Mouse (Mus musculus) embryo, embryonic 10.5 days (tissue): ENCODE measurements at regions not wholly inside any gene's neighbourhood (a gene's known extent, or its start where the extent isn't known, plus 50 kb on each side); places are given as distances from the start of the nearest gene placed in this dataset.

ENCODE experiments used
- DNase-seq: peaks from one replicate; pipeline ENCODE4 v3.0.0-alpha.2; 2015; ENCODE audit warnings: low spot score

DNA sequence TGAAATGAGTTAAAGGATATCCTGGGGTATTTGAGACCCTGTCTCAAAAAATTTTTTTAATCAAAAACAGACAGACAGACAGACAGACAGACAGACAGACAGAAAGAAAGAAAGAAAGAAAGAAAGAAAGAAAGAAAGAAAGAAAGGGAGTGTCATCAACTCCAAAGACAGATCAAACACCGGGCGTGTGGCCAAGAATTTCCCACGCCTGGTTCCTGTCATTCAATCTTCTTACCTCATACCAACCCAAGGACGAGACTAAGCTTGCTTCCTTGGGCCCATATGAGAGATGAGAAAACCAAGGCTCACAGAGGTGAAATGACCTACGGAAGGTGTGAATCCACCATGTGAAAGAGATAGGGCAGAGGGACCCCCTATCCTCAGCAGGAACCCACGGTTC, 530.7 kb upstream of the Tbx3 start:
- no peak for DNase-seq

DNA sequence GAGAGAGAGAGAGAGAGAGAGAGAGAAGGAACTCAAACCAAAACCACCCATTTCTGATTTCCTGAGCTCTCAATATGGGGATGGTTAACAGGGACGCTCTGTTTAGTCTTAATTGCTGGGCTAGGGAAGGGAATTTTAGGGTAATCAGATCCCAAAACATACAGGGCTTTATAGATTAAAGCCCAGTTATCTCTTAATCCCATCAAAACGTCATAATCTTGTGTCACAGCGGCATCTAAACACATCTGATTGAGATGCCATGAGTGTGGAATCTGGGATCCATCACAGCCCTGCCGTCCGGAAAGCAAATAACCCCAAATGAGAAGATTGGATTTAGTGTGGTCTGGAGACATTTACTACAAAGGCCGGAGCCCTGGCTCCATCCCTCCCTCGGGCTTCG, 527.1 kb upstream of the Tbx3 start:
- DNase-seq = no peak

DNA sequence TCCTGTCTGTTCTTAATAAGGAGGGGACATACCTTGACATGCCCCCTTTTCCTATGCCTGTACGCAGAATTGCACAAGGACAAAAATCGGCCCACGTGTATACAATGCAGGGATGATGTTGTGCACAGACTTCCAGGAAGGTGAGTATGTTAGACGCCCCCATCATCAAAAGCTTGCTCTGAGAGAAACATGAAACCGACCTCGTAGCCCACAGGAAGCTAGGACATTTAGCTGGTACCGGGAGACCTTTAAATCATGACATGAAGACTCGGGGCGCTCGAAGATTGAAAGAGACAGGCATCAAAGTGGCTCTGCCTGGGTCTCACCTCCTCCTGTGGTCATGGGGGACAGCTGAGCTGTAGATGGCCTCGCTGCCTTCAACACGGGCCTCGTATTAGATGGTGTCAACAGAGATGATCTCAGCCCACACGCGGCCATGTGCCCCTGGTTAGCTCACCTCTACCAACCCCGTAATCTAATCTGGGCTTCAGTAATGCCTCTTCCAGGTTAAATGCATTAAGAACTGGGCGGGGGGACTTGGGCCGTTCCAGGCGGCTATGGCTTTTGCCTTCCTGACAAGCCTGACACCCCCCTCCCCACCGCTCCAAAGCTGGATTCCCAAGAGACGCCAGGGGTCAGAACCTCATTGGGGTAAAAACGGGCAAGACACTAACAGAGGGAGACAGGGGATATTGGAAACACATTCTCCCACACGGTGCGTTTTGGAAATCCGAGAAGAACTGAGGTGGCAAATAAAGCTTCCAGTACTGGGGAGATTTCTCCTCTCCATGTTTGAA, 520.9 kb upstream of the Tbx3 start:
- DNase-seq = peak; percentile 57

DNA sequence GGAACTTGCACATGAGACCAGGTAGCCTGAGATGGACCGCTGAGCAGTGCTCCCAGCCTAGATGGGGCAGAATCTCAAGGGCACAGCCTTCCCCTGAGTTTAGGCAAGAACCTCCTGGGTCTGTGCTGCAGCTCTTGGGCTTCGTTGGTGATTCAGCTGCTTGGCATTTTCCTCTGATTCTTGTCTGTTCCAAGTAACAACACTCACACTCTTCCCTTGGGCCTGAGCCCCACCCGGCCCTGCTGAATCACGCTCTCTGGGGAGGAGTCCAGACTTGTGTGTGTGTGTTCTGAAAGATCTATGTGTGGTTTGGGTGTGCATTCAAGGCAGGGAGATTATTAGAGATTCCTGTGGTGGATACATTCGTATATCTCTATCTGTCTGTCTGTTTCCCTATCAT, 517.4 kb upstream of the Tbx3 start:
- DNase-seq = no peak

DNA sequence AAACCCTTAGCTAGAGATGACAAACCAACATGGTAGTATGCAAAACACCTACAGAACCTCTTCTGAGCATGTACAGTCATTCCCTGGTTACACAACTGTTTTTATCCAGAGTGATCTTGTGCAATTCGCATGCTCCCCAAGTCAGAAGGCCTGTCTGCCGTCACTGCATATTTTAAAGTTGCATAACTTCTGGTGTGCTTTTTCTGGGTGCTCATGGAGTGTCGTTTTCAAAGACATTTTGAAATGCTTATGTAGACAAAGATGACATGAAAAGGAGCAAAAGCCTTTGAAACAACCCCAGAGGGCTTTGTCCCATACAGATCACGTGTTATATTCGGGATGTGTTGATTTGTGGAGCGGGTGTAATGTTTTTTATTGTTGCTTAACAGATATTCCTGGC, 513.8 kb upstream of the Tbx3 start:
- DNase-seq = no peak

DNA sequence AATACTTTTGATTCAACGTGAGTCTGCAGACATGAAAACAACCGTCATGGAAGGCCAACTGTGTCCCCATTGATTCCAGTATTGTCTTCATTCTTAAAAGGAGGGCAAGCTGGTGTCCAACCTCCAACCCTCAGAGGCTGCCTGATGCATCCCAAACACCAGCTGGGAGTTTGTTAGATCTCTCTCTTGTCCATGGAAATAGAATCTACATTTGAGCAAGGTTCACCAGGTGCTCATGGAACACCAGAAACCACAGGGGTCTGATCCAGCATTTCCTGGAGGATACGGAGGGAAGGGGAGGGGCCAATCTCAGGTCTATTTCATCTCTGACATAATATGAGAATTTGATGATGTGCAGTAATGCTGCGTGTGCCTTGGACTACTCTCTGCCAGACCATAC, 512.3 kb upstream of the Tbx3 start:
- no peak for DNase-seq

DNA sequence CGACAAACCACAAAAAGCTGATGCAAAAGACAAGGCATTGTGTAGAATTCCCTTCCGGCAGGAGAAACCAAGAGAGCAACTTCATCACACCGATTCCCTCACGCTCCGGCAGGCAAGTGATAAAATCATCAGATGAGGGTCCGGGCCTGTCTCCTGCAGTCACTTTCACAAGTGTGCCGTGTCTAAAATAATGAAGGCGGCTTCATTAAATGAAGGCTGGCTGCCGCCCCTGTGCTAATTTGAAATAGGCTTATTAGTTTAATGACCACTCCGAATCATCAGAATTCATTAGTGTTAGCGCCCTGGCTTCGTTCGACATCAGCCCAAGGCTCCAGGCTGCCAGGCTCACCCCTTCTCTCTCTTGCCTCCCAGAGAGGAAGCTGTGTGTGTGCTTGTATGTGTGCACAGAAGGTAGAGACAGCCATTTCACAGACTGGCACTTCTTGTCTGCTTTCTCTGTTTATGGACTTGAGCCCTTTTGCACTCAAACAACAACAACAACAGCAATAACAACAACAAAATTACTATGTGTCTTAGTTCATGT, 508.3 kb upstream of the Tbx3 start:
- DNase-seq = no peak

DNA sequence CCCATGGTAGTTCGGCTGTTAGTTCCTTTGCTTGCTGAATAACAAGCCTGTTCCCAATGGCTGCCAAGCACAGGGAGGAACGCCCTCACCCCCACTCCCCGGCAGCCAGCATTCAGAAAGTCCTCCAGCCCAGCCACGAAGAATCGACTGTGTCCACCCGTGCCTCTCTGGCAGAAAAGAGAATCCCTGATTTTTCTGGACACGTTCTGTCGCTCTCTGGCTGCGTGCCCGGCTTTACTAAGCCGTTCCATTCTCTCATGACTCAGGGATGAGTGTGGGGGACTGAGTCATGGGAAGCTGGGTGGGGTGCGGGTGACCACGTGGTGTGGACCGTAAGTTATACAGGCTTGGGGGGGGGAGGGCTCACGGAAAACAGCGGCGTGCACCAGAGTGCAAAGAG, 502.8 kb upstream of the Tbx3 start:
- DNase-seq = no peak

DNA sequence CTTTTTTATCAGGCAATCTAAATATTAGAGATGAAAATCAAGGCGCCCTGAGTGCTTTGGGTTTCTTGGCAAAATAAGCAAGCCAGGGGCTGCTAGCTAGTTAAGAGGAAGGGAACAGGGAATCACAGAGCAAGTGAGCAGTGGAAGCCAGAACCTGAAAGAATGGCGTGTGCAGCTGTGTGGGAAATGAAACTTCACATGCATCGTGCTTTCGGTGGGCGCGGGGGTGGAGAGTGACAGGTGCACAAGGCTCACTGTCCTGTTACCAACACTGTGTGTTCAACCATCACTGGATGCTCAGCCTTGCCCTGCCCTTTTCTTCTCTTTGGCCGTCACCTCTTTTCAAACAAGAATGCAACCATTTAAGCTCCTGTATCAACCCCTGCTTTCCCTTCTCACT, 501.2 kb upstream of the Tbx3 start:
- no peak for DNase-seq

DNA sequence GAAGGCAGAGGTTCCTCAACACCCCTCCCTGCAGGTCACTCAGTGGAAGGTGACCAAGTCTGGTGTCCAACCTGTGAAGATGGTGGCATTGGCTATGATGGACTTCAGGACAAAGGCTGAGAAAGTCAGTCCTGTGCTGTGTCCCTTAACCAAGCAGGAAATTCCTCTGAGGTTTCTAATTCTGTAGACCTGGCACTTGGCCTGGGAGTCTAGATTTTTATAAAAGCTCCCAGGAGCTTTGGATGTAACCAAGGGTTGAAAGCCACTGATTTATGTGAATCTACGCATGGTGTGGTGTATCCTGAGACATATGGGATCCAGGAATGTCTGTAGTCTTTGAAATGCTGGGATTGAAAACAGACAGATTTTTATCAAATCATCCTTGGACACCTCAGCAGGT, 498.8 kb upstream of the Tbx3 start:
- no peak for DNase-seq

DNA sequence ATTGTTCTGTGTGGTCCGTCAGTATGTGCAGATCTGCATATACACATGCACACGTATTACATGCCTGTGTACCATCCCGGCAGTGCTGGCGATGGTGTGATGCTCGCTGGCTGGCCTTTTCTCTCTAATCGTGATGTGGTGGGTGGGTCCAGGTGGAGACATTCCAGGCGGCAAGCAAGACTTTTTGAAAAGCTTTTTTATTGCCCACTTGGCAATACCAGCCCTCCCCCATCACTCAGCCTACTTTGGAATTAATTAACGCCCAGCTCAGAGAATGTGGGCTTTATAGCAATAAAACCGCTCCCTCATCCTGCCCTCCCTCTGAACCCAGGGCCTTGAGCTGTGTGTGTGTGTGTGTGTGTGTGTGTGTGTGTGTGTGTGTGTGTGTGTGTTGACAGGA, 491.7 kb upstream of the Tbx3 start:
- peak; percentile 23 for DNase-seq

DNA sequence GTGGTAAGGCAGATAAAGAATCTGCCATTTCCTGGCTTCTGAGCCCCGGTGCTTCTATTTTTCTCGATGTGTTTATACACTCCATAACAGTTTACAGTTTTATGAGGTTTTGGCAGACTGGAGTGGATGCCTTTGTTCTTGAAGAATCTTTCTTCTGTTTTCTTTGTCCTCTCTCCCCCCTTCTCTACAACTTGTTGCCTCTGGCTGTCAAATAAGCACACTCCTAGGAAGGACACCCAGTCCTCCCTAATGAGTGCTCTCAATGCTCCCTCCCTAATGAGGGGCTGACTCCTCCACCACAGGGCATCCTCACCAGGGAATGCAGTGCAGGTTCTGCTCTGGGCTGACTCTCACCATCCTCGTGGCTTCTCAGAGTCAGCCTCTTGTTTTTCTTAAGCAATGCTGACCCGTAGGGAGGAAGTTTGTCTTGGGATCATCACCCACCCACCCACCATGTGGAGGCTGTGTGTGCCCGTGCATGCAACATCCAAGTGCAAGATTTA, 486.9 kb upstream of the Tbx3 start:
- no peak for DNase-seq

DNA sequence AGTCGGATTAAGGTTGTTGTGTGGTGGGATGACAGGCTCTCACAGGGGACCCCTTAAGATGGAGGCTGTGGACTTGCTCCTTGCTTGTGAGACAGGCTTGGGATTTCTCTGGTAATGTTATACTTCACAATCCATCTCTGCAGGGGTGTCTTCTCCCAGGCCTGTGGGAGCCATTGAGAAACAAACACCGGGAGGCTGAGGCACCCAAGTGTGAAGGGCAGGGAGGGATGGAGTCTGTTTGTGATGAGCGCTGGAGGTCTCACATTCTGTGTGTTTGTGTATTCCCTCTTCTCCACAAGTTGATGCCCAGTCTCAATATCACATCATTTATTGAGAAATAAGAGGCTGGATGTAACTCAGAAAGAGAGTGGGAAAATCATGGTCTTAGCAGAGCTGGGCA, 483.9 kb upstream of the Tbx3 start:
- no peak for DNase-seq

DNA sequence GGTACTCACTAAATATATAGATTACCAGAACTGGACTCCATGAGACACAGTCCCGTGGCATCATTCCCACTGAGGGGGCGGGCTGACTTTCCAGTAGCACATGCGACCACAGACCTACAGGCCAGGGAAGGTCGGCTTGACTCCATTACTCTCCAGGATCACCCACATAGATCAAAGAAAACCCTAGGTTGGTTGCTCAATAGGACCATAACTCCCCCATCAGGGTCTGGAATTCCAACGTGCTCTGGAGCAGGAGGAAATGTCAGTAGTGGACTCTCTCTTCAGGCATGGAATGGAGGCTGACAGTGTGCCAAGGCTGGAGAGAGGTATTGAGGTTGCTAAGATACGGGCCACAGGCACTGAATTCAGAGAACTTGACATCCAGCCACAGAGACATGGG, 482.0 kb upstream of the Tbx3 start:
- DNase-seq = peak; percentile 44

DNA sequence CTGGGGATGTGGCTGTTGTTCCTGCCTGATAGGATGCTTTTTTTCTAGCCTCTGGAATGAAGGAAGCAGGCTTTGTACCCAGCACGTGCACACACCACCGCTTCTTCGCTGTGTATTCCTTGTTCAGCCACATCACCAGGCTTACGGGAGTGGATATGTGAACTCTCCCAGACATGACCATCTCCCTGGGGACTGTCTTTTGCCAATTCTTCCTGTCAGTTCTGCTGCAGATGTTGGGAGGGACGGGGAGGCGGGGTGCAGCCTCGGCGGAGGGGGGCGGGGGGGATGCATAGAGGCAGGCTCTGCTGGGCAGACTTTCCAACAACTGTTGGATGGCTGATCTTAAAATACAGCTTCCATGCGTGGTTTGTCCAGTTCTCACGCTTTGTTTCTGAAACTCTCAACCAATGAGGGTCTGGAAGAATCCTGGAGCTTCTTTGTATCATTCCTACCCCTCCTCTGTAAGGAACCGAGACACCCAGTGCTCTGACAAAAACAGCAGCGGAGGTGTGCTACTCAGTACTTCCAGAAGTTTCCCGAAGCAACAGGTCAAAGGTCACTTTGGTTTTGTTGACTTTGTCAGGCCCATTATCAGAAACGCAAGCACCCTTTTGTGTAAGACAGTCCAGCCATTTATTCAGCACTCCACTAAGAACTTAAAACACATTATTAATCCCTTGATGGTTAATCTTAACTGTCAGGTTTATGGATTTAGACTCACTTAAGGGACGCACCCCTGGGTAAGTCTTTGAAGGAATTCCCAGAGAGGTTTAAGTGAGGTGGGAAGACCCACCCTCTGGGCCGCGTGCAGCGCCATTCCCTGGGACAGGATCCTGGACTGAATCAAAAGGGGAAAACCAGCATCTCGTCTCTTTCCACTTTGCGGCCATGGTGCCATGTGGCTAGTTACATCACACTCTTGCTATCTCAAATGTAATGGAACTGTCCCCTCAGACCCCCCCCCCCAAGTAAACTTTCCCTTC, 476.5 kb upstream of the Tbx3 start:
- DNase-seq = peak; percentile 27

DNA sequence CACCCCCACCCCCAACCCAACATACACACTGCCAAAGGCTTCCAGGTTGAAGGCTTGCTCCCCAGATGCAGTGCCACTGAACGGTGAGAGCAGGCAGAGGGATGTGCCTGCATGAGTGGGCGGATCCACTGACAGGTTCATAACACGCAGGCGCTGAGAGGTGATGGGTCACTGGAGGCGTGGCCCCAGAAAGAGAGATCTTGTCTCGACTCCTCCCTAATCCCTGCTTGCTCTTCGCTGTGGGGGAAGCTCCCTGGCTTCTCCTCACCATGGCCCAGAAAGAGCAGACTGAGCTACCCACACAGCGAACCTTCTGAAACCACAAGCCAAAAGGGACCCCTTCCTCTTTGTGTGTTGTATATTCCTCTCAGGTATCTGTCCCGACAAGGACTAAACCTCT, 470.6 kb upstream of the Tbx3 start:
- no peak for DNase-seq

DNA sequence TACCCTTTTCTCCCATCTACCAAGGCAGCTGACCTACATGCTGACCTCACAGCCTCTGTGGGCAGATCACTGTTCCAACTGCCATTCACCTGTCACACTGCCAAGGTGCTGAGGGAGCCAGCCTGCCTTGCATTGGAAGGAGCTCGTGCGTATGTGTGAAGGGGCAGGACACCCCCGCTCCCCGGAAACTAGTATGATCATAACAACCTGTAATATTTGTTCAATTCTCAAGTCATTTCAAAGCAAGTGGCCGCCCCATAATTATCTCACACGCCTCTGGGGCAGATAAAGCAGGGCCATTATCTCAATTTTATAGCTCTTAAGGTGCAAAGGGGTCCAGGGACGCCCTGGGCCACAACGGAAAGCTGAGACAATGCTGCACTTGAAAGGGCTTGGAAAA, 469.2 kb upstream of the Tbx3 start:
- DNase-seq = no peak

DNA sequence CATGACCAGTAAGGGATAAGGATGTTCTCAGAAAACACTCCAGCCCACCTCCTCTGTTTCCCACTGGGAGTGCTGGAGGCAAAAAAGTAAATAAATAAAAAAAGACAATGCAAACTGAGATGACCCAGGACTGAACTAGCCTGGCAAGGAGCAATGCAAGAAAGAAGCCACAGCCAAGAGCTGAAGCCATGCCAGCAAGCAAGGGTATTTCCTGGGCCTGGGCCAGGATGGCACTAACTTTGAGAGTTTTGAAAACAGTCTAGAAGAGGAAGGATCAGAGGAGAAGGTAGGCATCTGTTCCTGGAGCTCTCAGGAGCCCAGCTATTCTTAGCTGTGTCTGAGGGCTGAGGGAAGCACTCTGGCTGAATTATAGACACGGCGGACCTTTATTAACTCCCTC, 465.7 kb upstream of the Tbx3 start:
- DNase-seq = no peak

DNA sequence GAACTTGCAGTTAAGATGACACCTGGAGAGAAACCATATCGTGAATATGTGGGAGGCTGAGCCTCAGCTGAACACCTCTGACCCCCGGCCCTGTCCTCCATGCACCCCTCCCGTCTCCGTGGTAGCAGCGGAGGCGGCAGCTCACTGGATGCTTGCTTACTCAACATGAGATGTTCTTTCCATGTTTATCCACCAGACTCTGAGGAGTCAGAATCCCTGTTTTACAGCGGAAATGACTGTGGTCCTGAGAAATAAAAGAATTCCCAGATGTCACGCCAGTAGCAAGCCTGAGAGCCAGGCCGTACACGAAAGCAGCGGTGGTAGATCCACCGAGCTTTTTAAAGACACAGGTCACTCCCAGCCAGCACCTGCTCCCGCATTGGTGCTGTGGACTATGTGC, 462.4 kb upstream of the Tbx3 start:
- DNase-seq = no peak

DNA sequence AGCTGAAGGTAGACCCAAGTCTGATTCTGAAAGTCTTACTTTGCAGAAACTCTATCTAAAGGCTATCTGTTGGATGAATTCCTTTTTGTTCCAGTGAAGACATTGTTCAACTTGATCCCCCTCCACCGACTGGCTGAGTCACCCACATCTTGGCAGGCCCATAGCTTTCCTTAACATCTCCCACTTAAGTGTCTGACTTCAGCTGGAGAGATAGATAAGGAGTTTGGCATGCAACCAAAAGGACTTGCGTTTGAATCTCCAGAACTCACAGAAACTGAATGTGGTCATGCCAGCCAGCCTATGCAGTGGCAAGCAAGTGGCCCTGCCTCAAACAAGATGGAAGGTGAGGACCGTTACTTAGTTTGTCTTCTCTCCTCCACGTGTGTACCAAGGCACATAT, 457.3 kb upstream of the Tbx3 start:
- no peak for DNase-seq

DNA sequence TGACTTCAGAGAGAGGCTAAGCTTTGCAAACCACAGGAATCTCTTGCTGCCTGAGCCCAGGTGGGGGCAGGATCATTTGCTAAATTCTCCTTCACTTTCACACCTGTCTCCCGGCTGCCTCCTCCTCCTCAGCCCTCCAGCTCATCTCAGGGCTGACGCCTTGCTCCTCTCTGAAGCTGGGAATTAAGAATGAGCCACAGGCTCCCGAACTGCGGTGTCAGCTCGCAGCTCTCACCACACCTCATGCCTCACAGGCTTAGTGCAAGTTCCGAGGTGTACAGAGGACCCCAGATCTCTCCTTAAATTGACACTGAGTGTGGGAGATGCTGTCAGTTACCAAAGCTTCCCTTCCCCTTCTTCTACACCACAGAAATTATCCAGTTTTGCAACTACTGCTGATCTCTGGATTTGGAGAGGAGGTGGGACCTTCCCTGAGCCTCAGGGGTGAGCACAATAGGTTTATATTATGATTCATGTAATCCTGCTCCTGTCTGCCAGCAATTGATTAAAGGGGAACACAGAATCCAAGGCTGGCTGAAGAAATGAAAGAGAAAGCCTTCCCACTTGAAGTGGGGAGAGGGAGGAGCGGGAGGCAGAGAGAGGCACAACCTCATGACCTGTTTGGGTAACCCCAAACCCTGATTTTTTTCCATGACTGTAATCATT, 456.6 kb upstream of the Tbx3 start:
- DNase-seq = no peak

DNA sequence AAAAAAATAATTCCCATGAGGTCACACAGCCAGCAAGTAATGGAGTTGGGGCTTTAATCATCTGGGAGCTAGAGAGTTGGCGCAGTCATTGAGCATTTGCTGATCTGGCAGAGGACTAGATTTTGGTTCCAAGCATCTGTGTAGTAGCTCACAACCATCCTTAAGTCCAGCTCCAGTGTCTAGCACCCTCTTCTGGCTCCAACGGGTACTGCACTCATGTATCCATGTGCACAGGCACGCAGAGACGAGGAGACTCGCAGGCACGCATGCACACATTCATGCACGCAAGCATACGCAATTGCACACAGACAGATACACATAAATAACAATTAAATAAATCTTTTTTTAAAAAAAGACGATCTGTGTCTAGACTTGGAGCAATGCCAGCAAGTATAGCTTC, 455.5 kb upstream of the Tbx3 start:
- no peak for DNase-seq
